Comparison of ENCODE assay signal across 15 mouse cellular contexts in genomic region chr3:146766071-146766605, GRCm38 (mm10). TPM values are rescaled to one million over a fixed set of nuclear protein-coding genes. Genes with fewer than 3 reads are reported as not detected.
A peak's percentile ranks its signal among the peaks of the same experiment; 100 is the strongest.
DNase-seq lines count a peak whose midpoint lies in the region; ATAC-seq and TF ChIP-seq lines count a peak whose summit lies in the region.
"Had no signal": no experiment of that assay in that cellular context is flagged by ENCODE, and none has a peak within 500 bp of the region (broad histone marks: within the 10 kb centered on the region; RNA-seq: fewer than 3 reads in every experiment).

No protein-coding gene starts in this region.

- H3K36me3 ChIP-seq in forebrain, postnatal 0 days (ENCODE audit: insufficient read depth): no peaks in the 10 kb centered on the region
- H3K36me3 ChIP-seq in forebrain, embryonic 12.5 days (replicated peaks): no peaks in the 10 kb centered on the region
- peaks cover 3% of the 10 kb centered on the region; the same call in 1 of the 2 replicates for H3K36me3 ChIP-seq in hindbrain, embryonic 13.5 days
- no peaks in the 10 kb centered on the region; the same call in 1 of the 2 replicates for H3K36me3 ChIP-seq in hindbrain, embryonic 12.5 days
- no peaks in the 10 kb centered on the region for H3K36me3 ChIP-seq in midbrain, embryonic 15.5 days (replicated peaks)
- no peaks in the 10 kb centered on the region for H3K36me3 ChIP-seq in midbrain, postnatal 0 days (ENCODE audit: insufficient read depth, low read length)
- no peaks in the 10 kb centered on the region for H3K36me3 ChIP-seq in small intestine, adult 2 months (ENCODE audit: control insufficient read depth, insufficient read depth, low read length)

- H3K4me3 ChIP-seq in forebrain, postnatal 0 days (ENCODE audit: low read depth, low read length): no peak overlapping the region
- no peak overlapping the region for H3K4me3 ChIP-seq in forebrain, embryonic 12.5 days (replicated peaks)
- no peak overlapping the region for H3K4me3 ChIP-seq in hindbrain, embryonic 13.5 days
- no peak overlapping the region for H3K4me3 ChIP-seq in hindbrain, embryonic 12.5 days
- H3K4me3 ChIP-seq in midbrain, embryonic 15.5 days: no peak overlapping the region
- H3K4me3 ChIP-seq in midbrain, postnatal 0 days (ENCODE audit: low read depth, low read length): no peak overlapping the region
- H3K4me3 ChIP-seq in small intestine, adult 2 months (ENCODE audit: low read depth, low read length): no peak overlapping the region

- H3K4me2 ChIP-seq in forebrain, postnatal 0 days (ENCODE audit: low read depth): 0 out of 2 replicates have a peak overlapping the region, but pooled peaks have one; percentile 20
- no peak overlapping the region for H3K4me2 ChIP-seq in forebrain, embryonic 12.5 days
- peak overlapping the region; percentile 56 for H3K4me2 ChIP-seq in hindbrain, embryonic 13.5 days
- H3K4me2 ChIP-seq in hindbrain, embryonic 12.5 days (replicated peaks): no peak overlapping the region
- peak overlapping the region; percentile 48; the same call in 1 of the 2 replicates for H3K4me2 ChIP-seq in midbrain, embryonic 15.5 days
- H3K4me2 ChIP-seq in midbrain, postnatal 0 days (ENCODE audit: low read depth, low read length, poor library complexity, severe bottlenecking): no peak overlapping the region

- no peak for TF ChIP-seq CTCF in forebrain, postnatal 0 days (IDR thresholded peaks at IDR 0.05; ENCODE audit: low read depth)
- no peak for TF ChIP-seq CTCF in midbrain, postnatal 0 days (IDR thresholded peaks at IDR 0.05)
- TF ChIP-seq CTCF in small intestine, adult 2 months (IDR thresholded peaks at IDR 0.05; ENCODE audit: extremely low read depth, insufficient read length, insufficient replicate concordance, low read depth, low read length): no peak

- H3K9me3 ChIP-seq in forebrain, postnatal 0 days (ENCODE audit: low read length): no peaks in the 10 kb centered on the region
- no peaks in the 10 kb centered on the region for H3K9me3 ChIP-seq in forebrain, embryonic 12.5 days
- no peaks in the 10 kb centered on the region for H3K9me3 ChIP-seq in hindbrain, embryonic 13.5 days
- no peaks in the 10 kb centered on the region for H3K9me3 ChIP-seq in hindbrain, embryonic 12.5 days (replicated peaks)
- H3K9me3 ChIP-seq in midbrain, embryonic 15.5 days: no peaks in the 10 kb centered on the region
- no peaks in the 10 kb centered on the region for H3K9me3 ChIP-seq in midbrain, postnatal 0 days (ENCODE audit: low read length)

- DNase-seq in forebrain, postnatal 0 days: no peak
- no peak for DNase-seq in midbrain, postnatal 0 days (ENCODE audit: low spot score)
- DNase-seq in embryo, embryonic 10 days (ENCODE audit: low spot score): no peak
- DNase-seq: cerebellum, postnatal 10 days; gastrocnemius, postnatal 14 days; kidney, adult 11 months; lung, adult 2 months; spleen, adult 18-20 months had no signal

- no peak for ATAC-seq in forebrain, postnatal 0 days
- no peak for ATAC-seq in forebrain, embryonic 12.5 days (ENCODE audit: low FRiP score)
- no peak for ATAC-seq in hindbrain, embryonic 13.5 days (ENCODE audit: low FRiP score)
- no peak for ATAC-seq in hindbrain, embryonic 12.5 days (ENCODE audit: low FRiP score)
- ATAC-seq in midbrain, embryonic 15.5 days (replicated peaks): no peak
- ATAC-seq in midbrain, postnatal 0 days (ENCODE audit: low FRiP score): no peak
- ATAC-seq: activated CD4-positive, CD25-positive, alpha-beta regulatory T cell, adult 4 months; forebrain, embryonic 14.5 days had no signal

- no peak overlapping the region for H3K9ac ChIP-seq in forebrain, postnatal 0 days
- no peak overlapping the region for H3K9ac ChIP-seq in forebrain, embryonic 12.5 days
- no peak overlapping the region for H3K9ac ChIP-seq in hindbrain, embryonic 13.5 days
- H3K9ac ChIP-seq in hindbrain, embryonic 12.5 days: no peak overlapping the region
- no peak overlapping the region for H3K9ac ChIP-seq in midbrain, embryonic 15.5 days
- H3K9ac ChIP-seq in midbrain, postnatal 0 days (replicated peaks; ENCODE audit: low read length, poor library complexity, severe bottlenecking): no peak overlapping the region; the same call in 1 of the 2 replicates

- peaks cover 22% of the 10 kb centered on the region; the same call in 1 of the 2 replicates for H3K4me1 ChIP-seq in forebrain, postnatal 0 days (ENCODE audit: insufficient read depth)
- peaks cover 21% of the 10 kb centered on the region for H3K4me1 ChIP-seq in forebrain, embryonic 12.5 days
- H3K4me1 ChIP-seq in hindbrain, embryonic 13.5 days (replicated peaks): peaks cover 37% of the 10 kb centered on the region
- H3K4me1 ChIP-seq in hindbrain, embryonic 12.5 days: peaks cover 30% of the 10 kb centered on the region
- peaks cover 36% of the 10 kb centered on the region for H3K4me1 ChIP-seq in midbrain, embryonic 15.5 days
- H3K4me1 ChIP-seq in midbrain, postnatal 0 days (ENCODE audit: insufficient read depth, low read length): peaks cover 25% of the 10 kb centered on the region
- H3K4me1 ChIP-seq in small intestine, adult 2 months (ENCODE audit: control insufficient read depth, insufficient read depth, insufficient read length, low read length): peaks cover 2% of the 10 kb centered on the region; the same call in 1 of the 2 replicates

- WGBS in forebrain, postnatal 0 days: 82% methylated on average over 4 of the region's 4 CpGs
- WGBS in forebrain, embryonic 12.5 days: 89% methylated on average over 4 of the region's 4 CpGs
- WGBS in hindbrain, embryonic 13.5 days: 93% methylated on average over 4 of the region's 4 CpGs
- 91% methylated on average over 4 of the region's 4 CpGs for WGBS in hindbrain, embryonic 12.5 days
- WGBS in midbrain, embryonic 15.5 days: 90% methylated on average over 4 of the region's 4 CpGs
- 89% methylated on average over 4 of the region's 4 CpGs for WGBS in midbrain, postnatal 0 days
- 89% methylated on average over 4 of the region's 4 CpGs for WGBS in small intestine, adult 2 months

- H3K27ac ChIP-seq in forebrain, postnatal 0 days (ENCODE audit: low read depth, low read length): no peak overlapping the region
- H3K27ac ChIP-seq in forebrain, embryonic 12.5 days: no peak overlapping the region
- H3K27ac ChIP-seq in hindbrain, embryonic 13.5 days: no peak overlapping the region; the same call in 1 of the 2 replicates
- no peak overlapping the region for H3K27ac ChIP-seq in hindbrain, embryonic 12.5 days
- 0 out of 2 replicates have a peak overlapping the region, but pooled peaks have one; percentile 26 for H3K27ac ChIP-seq in midbrain, embryonic 15.5 days
- no peak overlapping the region for H3K27ac ChIP-seq in midbrain, postnatal 0 days (ENCODE audit: low read depth, low read length)
- 0 out of 2 replicates have a peak overlapping the region, but pooled peaks have one; percentile 15 for H3K27ac ChIP-seq in small intestine, adult 2 months (ENCODE audit: insufficient read depth, low read depth, low read length)

- TF ChIP-seq POLR2A in small intestine, adult 2 months (IDR thresholded peaks at IDR 0.05; ENCODE audit: low read depth, low read length): no peak

- H3K27me3 ChIP-seq in forebrain, postnatal 0 days (ENCODE audit: insufficient read depth, low read length): no peaks in the 10 kb centered on the region
- H3K27me3 ChIP-seq in forebrain, embryonic 12.5 days: no peaks in the 10 kb centered on the region
- no peaks in the 10 kb centered on the region for H3K27me3 ChIP-seq in hindbrain, embryonic 13.5 days
- no peaks in the 10 kb centered on the region for H3K27me3 ChIP-seq in hindbrain, embryonic 12.5 days
- no peaks in the 10 kb centered on the region for H3K27me3 ChIP-seq in midbrain, embryonic 15.5 days (replicated peaks)
- H3K27me3 ChIP-seq in midbrain, postnatal 0 days (ENCODE audit: insufficient read depth, low read length): no peaks in the 10 kb centered on the region
- no peaks in the 10 kb centered on the region for H3K27me3 ChIP-seq in small intestine, adult 2 months (ENCODE audit: control insufficient read depth, insufficient read depth, low read length)

RNA-seq across cellular contexts. Expression of gene Prkacb, which starts 46.7 kb away (rescaled TPM):
- 320 and 369 TPM in 2 replicates for total RNA-seq in forebrain, postnatal 0 days (2014; rRNA removed)
- 161 and 208 TPM in 2 replicates for polyA plus RNA-seq in forebrain, postnatal 0 days (2015; fragmentation: Nextera tagmentation; extraction: Ambion mirVana)
- 92.2 and 103 TPM in 2 replicates for polyA plus RNA-seq in forebrain, embryonic 12.5 days (2016; fragmentation: Nextera tagmentation; extraction: Ambion mirVana)
- 133 and 140 TPM in 2 replicates for polyA plus RNA-seq in hindbrain, embryonic 13.5 days (2015; fragmentation: Nextera tagmentation; extraction: Ambion mirVana)
- polyA plus RNA-seq in hindbrain, embryonic 12.5 days (2016; fragmentation: Nextera tagmentation; extraction: Ambion mirVana): 102 and 112 TPM in 2 replicates
- 188 and 194 TPM in 2 replicates for polyA plus RNA-seq in midbrain, embryonic 15.5 days (2015; fragmentation: Nextera tagmentation; extraction: Ambion mirVana)
- 311 and 350 TPM in 2 replicates for total RNA-seq in midbrain, postnatal 0 days (2014; rRNA removed)
- polyA plus RNA-seq in midbrain, postnatal 0 days (2015; fragmentation: Nextera tagmentation; extraction: Ambion mirVana): 220 and 221 TPM in 2 replicates
- 4.2 and 7.1 TPM in 2 replicates for polyA plus RNA-seq in small intestine, adult 2 months (2012; rRNA removed)

Comparison
In these comparisons a context has a peak if more than half of its experiments do, and no peak if none do; other contexts are left out.
1. H3K27ac ChIP-seq: peak in midbrain, embryonic 15.5 days (single experiment) and small intestine, adult 2 months (single experiment); none in forebrain, postnatal 0 days (single experiment), forebrain, embryonic 12.5 days (single experiment), hindbrain, embryonic 13.5 days (single experiment), hindbrain, embryonic 12.5 days (single experiment) and midbrain, postnatal 0 days (single experiment).
2. H3K4me2 ChIP-seq: peak in forebrain, postnatal 0 days (single experiment), hindbrain, embryonic 13.5 days (single experiment) and midbrain, embryonic 15.5 days (single experiment); none in forebrain, embryonic 12.5 days (single experiment), hindbrain, embryonic 12.5 days (single experiment) and midbrain, postnatal 0 days (single experiment).
3. RNA of gene Prkacb, which starts 46.7 kb away (polyA plus RNA-seq): 220 to 221 TPM in midbrain, postnatal 0 days, 161 to 208 TPM in forebrain, postnatal 0 days, 188 to 194 TPM in midbrain, embryonic 15.5 days, 133 to 140 TPM in hindbrain, embryonic 13.5 days, 102 to 112 TPM in hindbrain, embryonic 12.5 days and 92.2 to 103 TPM in forebrain, embryonic 12.5 days; 4.2 to 7.1 TPM in small intestine, adult 2 months; every median in the first group is over 10 times any median in the second.